Mouse (Mus musculus) small intestine, adult 2 months (tissue): ENCODE data around the gene Ctsa. TPM values are rescaled to one million over a fixed set of nuclear protein-coding genes. Genes with fewer than 3 reads are reported as not detected.
"Not testable (repeated sequence)": the region's sequence is repeated elsewhere in the genome, so short reads cannot be mapped to it uniquely, and the experiment has no call there.

Source experiments
- H3K27ac ChIP-seq: fragments of 200-500 bp; 2 replicates; pipeline ENCODE4 v1.5.1; 2012; ENCODE audit warnings: low read depth, low read length, control low read depth, inconsistent platforms; ENCODE audit not compliant: insufficient read depth
- H3K27me3 ChIP-seq: fragments of 200-500 bp; 2 replicates; pipeline ENCODE4 v1.6.1; 2012; ENCODE audit warnings: mild to moderate bottlenecking, moderate library complexity, low read length, inconsistent platforms; ENCODE audit not compliant: control insufficient read depth, insufficient read depth
- H3K36me3 ChIP-seq: fragments of 200-500 bp; 2 replicates; pipeline ENCODE4 v1.6.1; 2012; ENCODE audit warnings: mild to moderate bottlenecking, low read length, control low read depth, inconsistent platforms; ENCODE audit not compliant: control insufficient read depth, insufficient read depth
- H3K4me1 ChIP-seq: fragments of 200-500 bp; 2 replicates; pipeline ENCODE4 v1.6.1; 2012; ENCODE audit warnings: low read length, inconsistent platforms, mixed read lengths; ENCODE audit not compliant: control insufficient read depth, insufficient read depth, insufficient read length
- H3K4me3 ChIP-seq: fragments of 200-500 bp; 2 replicates; pipeline ENCODE4 v1.5.1; 2012; ENCODE audit warnings: low read depth, mild to moderate bottlenecking, control low read depth, inconsistent platforms, low read length, moderate library complexity
- CTCF ChIP-seq: fragments of 200-500 bp; IDR thresholded peaks from 2 replicates; pipeline ENCODE4 v1.5.1; 2012; ENCODE audit warnings: low read depth, mild to moderate bottlenecking, control low read depth, inconsistent platforms, low read length, moderate library complexity, mixed read lengths; ENCODE audit not compliant: insufficient replicate concordance, insufficient read length; ENCODE audit errors: extremely low read depth
- POLR2A ChIP-seq: fragments of 200-500 bp; IDR thresholded peaks from 2 replicates; pipeline ENCODE4 v1.6.1; 2012; ENCODE audit warnings: low read depth, mild to moderate bottlenecking, control low read depth, inconsistent platforms, low read length, moderate library complexity
- WGBS: fragments of 180-500 bp; shearing (Covaris S2); methylation state at CpG from one replicate; pipeline ENCODE4 v1.1.7; 2018; 5-methylcytosine and 5-hydroxymethylcytosine counted together
- polyA plus RNA-seq: library from polyadenylated mRNA; depleted of rRNA; stranded (reverse); fragments of >200 nt; gene quantifications from 2 replicates; pipeline ENCODE4 v1.2.3, GENCODE M21; 2012

Gene Ctsa
- polyA plus RNA-seq, 1 experiment = 235 TPM

GRCm38 (mm10) chr2:164861094-164861493 lies 28.4 kb downstream of the Ctsa start:
- H3K36me3 ChIP-seq = no peaks in the 10 kb centered on the region
- 67% methylated on average over 4 of the region's 4 CpGs for WGBS
- H3K27ac ChIP-seq = no peak overlapping the region
- peaks cover 11% of the 10 kb centered on the region for H3K4me1 ChIP-seq
- TF ChIP-seq POLR2A (no peak), CTCF (no peak)
- H3K4me3 ChIP-seq = no peak overlapping the region
- peaks cover 18% of the 10 kb centered on the region for H3K27me3 ChIP-seq

GRCm38 (mm10) chr2:164862179-164862861 lies 29.6 kb downstream of the Ctsa start:
- H3K27ac ChIP-seq = peak overlapping the region; percentile 46
- peaks cover 7% of the 10 kb centered on the region for H3K27me3 ChIP-seq
- no peaks in the 10 kb centered on the region for H3K36me3 ChIP-seq
- 18% methylated on average over 9 of the region's 9 CpGs for WGBS
- TF ChIP-seq POLR2A (no peak), CTCF (no peak)
- H3K4me1 ChIP-seq = peaks cover 12% of the 10 kb centered on the region
- no peak overlapping the region for H3K4me3 ChIP-seq

DNA sequence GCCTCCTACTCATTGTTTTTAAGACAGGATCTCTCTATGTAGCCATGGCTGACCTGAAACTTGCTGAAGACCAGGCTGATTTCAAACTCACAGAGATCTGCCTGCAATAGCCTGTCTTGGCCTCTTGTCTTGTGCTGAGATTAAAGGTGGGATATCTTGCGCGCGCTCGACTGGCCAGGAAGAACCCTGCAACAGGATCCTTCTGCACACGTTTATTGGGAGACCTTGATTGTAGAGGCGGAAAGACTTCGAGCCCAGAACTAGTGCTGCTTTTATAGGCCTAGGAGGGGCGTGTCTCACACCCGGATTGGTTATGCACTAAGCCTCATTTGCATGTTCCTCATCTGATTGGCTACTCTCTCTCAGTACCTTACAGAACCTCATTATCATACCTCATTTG lies 30.7 kb downstream of the Ctsa start:
- 89% methylated on average over 7 of the region's 9 CpGs for WGBS
- peaks cover 12% of the 10 kb centered on the region for H3K4me1 ChIP-seq
- H3K27me3 ChIP-seq, H3K27ac ChIP-seq, H3K4me3 ChIP-seq, H3K36me3 ChIP-seq: not testable (repeated sequence)

DNA sequence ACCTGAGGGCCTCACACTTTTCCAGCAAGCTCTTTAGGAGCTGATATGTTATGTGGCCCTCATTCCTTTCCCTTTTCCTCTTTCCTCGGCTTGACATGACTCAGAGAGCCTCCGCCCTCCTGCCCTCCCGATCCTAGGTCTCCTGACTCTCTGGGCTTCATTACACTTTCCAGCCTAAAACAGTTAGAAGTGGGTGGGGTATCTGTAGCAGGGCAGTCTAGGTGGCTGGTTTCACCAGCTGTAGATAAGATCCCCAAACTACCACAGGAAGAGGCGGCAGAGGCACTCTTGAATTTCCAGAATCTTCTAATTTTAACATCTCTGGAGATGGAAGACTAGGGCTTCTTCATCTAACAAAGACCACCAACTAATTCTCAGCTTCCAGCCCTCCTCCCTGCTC lies 31.9 kb downstream of the Ctsa start:
- WGBS = 46% methylated on average over 4 of the region's 4 CpGs
- no peaks in the 10 kb centered on the region for H3K27me3 ChIP-seq
- no peaks in the 10 kb centered on the region for H3K36me3 ChIP-seq
- H3K4me1 ChIP-seq = peaks cover 6% of the 10 kb centered on the region
- no peak overlapping the region for H3K4me3 ChIP-seq
- no peak for TF ChIP-seq POLR2A
- TF ChIP-seq CTCF = no peak
- H3K27ac ChIP-seq = no peak overlapping the region

- H3K4me1 ChIP-seq = peaks cover 3% of the 10 kb centered on the region
- H3K36me3 ChIP-seq = no peaks in the 10 kb centered on the region
- 38% methylated on average over 16 of the region's 16 CpGs for WGBS
- H3K27ac ChIP-seq = peak overlapping the region; percentile 60
- H3K27me3 ChIP-seq = no peaks in the 10 kb centered on the region
- TF ChIP-seq POLR2A = no peak
- no peak for TF ChIP-seq CTCF
- H3K4me3 ChIP-seq = no peak overlapping the region
These were observed 34.3 kb downstream of the Ctsa start for GRCm38 (mm10) chr2:164866741-164867551.

DNA sequence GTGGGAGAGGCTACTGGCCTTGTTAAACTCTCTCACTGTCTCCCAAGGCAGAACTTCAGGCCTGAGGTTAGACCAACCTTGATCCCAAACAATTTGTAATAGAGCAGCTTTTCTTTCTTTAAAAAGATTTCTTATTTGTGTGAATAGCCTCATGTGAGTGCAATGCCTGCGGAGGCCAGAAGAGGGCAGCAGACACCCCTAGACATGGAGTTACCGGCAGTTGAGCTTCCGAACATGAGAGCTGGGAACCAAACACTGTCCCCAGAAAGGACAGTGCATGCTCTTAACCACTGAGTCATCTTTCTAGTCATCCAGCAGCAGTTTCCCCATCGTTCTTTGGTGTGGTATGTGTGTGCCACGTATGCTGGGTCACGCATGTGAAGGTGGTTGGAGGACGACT lies 34.9 kb downstream of the Ctsa start:
- WGBS = 95% methylated on average over 7 of the region's 7 CpGs
- peak overlapping the region; percentile 60 for H3K27ac ChIP-seq

GRCm38 (mm10) chr2:164868491-164868890 lies 35.8 kb downstream of the Ctsa start:
- TF ChIP-seq POLR2A (no peak), CTCF (no peak)
- Histone ChIP-seq H3K4me1 (peaks cover 9% of the 10 kb centered on the region; the same call in 1 of the 2 replicates), H3K27ac (peak overlapping the region; percentile 60), H3K36me3 (no peaks in the 10 kb centered on the region), H3K27me3 (no peaks in the 10 kb centered on the region), H3K4me3 (no peak overlapping the region)
- 60% methylated on average over 7 of the region's 7 CpGs for WGBS

More for the DNA sequence above, 34.9 kb downstream of the Ctsa start:
- no peak overlapping the region for H3K4me3 ChIP-seq
- H3K36me3 ChIP-seq = no peaks in the 10 kb centered on the region
- H3K4me1 ChIP-seq = peaks cover 6% of the 10 kb centered on the region; the same call in 1 of the 2 replicates
- peak; percentile 69; the same call in 1 of the 2 replicates for TF ChIP-seq CTCF
- no peak for TF ChIP-seq POLR2A
- H3K27me3 ChIP-seq = no peaks in the 10 kb centered on the region
